Mouse (Mus musculus): ENCODE data around the gene Naa35.
"Not testable (repeated sequence)": the region's sequence is repeated elsewhere in the genome, so short reads cannot be mapped to it uniquely, and the experiment has no call there.

Naa35 gene

DNA sequence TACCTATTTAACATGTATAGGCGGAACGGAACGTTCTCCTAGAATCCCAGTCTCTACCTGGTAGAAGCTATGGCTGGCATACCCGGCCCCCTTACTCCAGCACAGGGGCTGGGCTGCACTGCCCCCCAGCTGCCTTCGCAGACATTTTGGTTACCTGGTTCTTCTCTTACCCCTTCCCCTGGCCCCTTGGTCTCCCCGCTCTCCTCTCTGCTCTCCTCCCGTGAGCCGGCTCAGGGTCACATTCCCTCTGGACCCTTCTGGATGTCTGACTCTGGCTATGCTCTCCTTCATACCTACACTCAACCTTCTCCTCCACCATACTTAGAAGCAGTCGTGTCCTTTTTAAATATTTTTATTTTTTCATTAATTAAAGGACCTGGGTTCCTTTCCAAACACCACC lies 578 bp upstream of the Naa35 start:
- DNase-seq, result peak; percentile 36

DNA sequence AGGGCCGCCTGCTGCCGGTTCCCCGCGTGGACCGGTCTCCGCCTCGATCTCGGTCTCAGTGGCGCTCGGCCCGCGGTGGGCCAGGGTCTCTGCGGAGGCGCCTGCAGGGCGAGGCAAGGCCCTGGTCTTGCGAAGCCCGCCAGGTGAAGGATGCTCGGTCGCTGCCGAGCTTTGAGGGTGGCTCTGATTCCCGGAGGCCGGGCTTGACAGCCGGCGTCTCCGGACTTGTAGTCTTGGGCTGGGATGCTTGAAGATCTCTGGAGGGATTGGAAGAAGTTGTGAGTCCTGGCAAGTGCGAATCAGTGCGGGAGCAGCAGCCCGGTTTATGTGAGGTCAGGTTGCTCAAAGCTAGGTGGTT lies 568 bp downstream of the Naa35 start:
- DNase-seq, result peak; percentile 24

DNA sequence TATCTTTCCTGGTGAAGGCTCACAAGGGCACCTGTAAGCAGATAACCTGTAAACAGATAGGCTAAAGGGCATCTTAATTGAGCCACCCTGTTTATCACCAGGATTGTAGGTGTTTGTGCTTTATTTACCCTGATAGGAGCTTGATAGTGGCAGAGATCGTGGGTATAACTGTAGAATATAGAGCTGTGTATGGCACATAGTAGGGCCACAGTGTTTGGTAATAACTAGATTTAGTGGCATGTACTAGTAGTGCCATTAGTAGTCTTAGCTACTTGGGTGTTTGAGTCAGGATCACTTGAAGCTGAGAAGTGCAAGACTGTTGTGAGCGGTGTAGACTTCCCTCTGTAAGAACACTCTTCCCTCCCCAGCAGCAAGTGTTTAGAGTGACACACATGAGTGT lies 2.1 kb downstream of the Naa35 start:
- no peak for DNase-seq

DNA sequence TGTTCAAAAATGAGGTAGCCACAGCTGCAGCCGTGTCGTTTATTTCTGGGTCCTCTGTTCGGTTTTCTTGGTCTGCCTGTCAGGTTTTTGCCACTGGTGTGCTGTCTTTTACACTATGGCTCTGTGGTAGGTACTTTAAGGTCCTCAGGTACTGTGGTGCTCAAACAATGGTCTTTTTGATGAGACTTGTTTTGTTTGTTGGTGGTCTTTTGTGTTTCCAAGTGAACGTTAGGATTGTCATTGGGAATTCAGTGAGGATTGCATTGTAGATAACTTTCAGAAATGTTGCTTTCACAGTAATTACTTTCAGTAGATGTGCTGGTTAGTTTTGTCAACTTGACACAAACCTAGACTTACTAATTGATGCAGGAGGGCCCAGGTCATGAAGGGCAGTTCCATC lies 4.6 kb downstream of the Naa35 start:
- DNase-seq, result no peak

DNA sequence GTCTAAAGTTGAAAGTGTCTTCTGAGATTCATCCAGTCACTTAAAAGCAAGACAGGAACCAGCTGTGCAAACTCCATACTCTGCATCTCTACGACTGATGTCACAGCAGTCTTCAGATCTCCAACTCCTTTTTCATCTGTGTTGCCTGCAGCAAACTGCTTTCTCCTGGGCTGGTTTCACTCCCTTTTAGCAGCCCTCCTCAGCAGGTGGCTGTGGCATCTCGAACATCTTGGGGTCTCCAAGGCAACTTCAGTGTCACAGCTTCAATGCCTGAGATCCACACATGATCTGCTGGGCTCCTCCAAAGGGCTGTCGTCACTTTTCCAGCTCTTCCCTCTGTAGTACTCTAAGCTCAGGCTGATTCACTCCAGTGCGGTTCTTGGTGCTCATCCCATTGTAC lies 5.6 kb downstream of the Naa35 start:
- no peak for DNase-seq

DNA sequence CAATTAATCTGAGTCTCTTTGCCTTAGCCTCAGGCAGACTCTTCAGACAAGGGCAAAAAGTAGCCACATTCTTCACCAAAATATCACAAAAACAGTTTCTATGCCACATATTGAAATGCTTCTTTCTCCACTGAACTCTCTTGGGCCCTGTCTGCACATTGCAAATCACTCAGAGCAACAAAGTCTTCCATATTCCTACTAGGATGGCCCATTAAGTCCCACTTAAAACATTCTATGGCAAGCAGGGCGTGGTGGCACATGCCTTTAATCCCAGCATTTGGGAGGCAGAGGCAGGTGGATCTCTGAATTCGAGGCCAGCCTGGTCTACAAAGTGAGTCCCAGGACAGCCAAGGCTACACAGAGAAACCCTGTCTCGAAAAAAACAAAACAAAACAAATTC lies 7.0 kb downstream of the Naa35 start:
- DNase-seq, result not testable (repeated sequence)

DNA sequence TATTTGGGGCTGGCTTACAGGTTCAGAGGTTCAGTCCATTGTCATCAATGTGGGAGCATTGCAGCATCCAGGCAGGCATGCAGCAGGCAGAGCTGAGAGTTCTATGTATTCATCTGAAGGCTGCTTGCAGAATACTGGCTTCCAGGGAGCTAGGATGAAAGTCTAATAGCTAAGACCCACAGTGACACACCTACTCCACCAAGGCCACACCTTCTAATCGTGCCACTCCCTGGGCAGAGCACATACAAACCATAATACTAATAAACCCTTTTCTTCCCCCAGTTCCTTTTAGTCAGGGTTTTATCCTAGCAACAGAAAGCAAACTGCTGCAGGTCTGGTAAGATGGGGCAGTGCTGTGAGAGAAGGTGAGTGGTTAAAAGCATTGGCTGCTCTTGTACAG lies 7.6 kb downstream of the Naa35 start:
- no peak for DNase-seq

DNA sequence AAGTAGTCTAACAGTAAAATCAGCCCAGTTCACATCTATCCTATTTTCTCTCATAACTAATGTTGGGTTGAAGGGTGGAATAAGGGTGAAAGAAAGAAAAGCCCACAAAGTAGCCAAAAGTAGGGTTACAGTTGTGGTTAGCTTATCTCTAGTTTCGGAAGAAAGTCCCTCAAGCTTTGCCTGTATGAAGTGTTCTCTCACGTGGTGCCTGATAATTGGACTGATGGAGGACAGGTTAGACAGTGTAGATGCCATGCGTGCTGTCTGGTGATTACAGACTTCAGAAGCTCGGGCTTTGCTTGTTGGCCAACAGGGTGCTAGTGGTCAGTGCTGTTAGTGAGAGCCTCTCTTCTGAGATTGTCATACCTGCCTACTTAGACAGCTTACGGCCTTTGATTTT lies 18.0 kb downstream of the Naa35 start:
- no peak for DNase-seq

DNA sequence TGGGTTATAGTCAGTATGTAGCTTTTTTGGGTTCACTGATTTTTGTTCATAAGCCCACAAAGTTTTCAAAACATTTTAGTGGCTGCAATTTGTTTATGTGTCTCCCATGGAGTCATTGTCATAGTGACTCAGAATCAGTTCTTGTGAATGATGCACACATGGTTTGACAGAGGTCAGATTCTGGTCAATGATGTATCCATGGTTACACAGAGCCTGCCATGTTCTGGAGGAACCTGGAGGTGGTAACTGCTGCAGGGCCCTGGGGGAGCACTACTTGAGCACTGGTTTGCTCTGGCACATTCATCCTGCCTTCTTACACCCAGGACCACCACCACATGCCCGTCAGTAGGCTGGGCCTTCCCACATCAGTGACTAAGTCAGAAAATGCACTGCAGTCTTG lies 19.5 kb downstream of the Naa35 start:
- DNase-seq, result no peak

DNA sequence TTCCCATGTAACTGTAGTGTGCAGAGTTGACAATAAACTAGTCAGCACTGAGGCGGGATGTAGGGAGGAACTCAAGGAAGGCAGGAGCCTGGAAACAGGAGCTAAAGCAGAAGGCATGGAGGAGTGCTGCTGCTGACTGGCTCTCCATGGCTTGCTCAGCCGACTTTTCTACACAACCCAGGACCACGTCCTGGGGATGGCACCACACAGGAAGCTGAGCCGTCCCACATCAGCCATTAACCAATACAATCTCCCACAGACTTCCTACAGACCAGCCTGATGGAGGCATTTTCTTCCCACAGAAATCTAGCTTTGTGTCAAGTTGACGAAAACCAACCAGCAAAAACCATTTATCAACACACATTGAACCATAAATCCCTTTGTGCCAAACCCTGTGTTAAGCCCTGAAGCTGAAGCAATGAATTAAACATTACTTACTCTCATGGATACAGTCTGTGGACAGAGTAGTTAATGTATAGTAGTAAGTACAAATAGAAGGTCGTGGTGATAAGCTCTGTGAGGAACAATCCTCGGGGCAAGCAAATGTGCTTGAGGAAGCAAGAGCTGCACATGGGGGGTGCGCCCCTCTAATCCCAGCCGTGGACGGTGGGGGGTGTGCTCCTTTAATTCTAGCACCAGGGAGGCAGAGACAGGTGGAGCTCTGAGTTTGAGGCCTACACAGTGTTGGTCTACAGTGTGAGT lies 20.3 kb downstream of the Naa35 start:
- no peak for DNase-seq

DNA sequence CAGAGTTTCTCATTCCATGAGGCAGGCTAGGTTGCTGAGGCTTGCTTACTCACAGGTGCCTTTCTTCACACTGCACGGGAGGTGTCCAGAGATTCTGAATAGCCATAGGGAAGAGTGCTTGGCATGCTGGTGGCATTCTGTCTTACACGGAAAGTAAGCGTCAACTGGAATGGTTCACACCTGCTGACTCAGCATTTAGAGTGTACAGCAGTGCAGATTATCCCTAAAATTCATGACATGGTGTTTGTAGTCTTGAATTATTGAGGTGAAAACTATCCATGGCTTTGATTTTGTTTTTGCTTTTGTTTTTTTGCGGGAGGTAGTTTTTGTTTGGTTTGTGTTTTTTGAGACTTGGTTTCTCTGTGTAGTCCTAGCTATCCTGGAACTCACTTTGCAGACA lies 24.8 kb downstream of the Naa35 start:
- no peak for DNase-seq

DNA sequence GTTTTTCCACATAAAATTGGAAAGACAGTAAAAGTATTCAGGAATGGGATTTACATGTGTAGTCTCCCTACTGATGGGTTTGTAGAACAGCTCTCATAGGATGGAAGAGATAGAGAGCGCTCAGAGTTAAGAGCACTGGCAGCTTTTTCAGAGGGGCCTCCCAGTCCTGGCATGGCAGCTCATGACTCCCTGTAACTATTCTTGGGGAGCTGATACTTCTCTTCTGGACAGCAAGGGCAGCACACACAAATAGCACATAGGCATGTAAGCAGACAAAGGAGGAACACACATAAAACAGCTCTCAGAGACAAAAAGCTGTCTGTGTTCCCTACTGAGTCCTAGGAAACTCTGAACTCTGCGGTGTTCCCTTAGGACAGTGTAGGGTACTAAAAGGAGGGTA lies 25.4 kb downstream of the Naa35 start:
- DNase-seq, result no peak

DNA sequence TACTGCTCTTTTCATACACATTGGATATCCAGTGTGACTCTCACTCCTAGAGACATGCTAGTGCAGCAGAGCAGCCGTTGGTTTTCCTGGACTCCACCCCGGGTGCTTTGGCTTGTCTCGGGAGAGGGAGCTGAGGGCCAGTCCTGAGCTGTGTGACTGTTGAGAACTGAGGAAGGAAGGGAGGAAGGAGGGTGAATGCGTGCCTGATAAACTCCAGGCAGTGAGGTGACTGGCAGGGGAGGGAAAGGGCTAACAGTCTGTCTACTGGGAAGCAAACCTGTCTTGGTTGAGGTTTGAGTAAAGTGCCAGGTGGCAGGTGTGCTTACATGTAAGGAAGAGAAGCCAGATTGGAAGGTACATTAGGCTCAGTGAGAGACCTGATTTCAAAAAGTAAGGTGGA lies 28.8 kb downstream of the Naa35 start:
- no peak for DNase-seq

DNA sequence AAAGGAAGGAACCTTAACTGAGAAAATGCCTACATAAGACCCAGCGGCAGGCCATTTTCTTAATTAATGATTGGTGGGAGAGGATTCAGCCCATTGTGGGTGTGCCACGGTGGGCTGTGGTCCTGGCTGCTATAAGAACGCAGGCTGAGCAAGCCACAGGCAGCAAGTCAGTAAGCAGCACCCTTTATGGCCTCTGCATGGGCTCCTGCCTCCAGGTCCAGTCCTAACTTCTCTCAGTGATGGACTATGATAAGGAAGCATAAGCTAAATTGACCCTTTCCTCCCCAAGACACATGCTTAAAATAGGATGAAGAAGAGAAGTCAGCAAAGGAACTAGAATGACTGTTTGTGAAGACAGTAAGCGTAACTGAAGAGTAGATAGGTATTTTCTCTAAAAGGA lies 30.1 kb downstream of the Naa35 start:
- no peak for DNase-seq

DNA sequence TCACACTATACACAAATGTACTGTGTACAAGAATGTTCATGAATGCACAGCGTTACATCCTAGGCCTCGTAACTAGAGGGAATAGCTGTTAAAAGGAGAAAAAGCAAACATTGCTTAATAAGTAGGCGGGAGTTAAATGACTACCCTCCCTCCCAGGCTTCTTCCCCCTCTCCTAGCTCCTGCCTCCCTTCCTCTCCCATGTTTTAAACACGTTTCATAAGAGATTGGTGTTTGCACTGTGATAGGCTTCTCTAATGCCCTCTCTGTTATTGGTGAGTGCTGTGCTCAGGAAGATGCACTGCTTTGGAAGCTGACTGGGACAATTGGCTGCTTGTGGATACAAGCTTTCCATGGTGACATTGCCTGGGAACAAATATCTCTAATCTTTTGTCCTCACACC lies 30.5 kb downstream of the Naa35 start:
- no peak for DNase-seq

DNA sequence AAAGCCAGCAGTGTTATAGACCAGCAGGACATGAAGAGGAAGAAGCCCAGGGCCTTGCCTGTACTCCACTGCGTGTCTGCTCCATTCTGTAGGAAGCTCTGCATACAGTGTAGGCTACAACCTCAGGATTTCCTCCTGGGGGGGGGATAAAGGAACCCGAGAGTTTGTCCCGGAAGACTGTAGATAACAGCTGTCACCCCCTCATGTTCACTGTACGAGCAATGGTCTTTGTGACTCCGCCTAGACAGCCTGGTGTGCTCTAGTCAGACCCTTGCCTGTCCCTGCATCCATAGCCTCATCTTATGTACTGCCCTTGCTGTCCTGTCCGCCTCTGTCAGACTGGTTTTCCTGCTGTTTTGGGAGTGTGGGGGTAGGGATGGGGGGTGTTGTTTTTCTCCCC lies 33.4 kb downstream of the Naa35 start:
- no peak for DNase-seq

DNA sequence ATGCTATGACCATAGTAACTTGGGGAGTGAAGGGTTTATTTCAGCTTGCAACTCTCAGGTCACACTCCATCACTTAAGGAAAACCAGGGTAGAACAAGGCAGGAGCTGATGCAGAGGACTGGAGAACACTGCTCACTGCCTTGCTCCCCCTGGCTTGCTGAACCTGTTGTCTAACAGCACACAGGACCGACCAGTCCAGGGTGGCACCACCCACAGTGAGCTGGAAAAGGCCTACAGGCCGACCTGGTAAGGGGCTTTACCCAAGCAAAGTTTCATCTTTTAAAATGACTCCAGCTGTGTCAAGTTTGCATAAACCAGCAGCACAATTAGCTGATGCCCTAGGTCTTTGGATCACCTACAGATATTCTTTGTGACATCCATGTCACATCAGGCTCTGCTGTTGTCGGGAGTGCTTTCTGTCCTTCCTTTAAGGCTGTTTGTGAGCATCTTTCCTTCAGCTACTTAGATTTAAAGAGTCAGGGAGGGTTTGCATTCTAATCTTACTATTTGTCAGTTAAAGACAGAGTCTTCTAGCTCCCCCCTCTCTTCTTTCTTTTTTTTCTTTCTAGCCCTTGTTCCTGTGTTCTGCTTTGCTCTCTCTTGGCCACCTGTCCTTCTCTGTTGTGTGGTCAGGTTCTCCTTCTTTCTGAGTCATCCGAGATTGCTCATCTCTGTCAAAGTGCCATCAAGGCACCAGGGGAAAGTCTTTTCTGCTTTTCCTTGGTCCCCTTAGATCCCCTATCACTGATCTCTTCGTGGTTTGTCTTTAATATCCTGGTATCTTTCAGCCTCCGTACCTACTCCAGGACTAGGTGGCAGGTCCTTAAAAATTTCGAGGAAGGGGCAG lies 36.8 kb downstream of the Naa35 start:
- no peak for DNase-seq

DNA sequence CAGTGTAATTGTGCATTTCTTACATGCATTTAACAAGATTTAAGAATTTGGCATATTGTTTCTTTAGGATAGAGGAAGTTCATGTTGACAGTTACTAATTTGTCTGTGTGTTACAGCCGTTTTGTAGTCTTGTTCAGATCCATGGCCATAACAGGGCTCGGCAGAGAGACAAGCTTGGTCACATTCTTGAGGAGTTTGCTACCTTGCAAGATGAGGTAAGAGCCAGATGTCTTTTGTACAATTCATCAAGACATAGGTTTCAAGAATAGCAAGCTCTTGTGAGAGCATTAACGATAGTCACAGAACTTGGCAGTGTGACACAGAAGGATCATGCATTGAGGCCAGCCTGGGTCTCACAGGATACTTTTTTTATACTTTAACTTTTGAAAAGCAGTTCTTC lies 39.3 kb downstream of the Naa35 start:
- no peak for DNase-seq

DNA sequence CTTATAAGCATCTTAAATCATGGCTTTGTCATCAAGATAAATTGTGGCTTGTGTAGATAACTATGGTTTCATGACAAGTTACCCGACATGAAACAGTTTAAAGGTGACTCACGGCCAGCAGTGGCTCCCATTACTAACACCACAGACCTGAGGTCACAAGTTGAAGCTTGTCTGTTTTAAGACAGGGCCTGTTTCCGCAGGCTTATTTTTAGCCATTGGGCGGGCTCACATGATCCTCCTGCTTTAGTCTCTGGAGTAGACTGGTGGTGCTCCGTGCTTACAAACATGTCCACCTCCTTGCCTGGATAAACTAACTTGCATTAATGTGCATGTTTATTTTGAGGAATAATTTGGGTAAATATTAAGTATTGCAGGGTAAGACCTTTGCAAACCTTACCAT lies 39.8 kb downstream of the Naa35 start:
- DNase-seq, result no peak

DNA sequence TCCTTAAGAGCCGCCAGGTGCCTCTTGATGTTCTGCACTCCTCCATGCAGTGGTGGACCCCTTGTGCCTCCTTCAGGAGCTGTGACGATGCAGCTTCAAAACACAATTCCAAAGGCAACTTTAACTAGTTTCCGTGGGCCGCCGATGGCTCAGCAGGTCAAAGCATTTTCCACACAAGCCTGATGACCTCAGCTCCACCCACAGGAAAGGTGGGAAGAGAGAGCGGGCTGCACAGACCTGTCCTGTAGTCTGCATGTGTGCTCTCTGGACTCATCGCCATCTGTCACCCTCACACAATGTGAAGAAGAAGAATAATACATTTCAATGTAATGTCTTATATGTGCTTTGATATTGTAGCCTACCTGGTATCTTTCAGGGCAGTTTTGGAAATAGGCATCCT lies 41.7 kb downstream of the Naa35 start:
- no peak for DNase-seq

DNA sequence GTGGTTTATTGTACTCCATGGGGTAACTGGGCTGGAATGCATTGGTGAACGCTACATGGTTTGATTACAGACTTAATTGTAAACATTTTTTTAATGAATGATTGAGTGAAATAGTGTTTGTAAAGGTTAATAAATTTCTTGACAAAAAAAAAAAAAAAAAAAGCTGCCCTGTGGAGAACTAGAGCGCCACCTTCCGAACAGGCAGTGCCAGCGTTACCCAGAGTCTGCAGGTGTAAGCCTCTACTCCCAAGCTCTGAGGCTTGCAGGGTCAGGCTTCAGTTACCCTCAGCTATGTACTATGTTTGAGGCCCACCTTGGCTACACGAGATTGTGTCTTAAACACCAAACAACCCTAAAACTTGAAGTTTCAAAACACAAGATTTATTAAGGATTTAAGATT lies 49.6 kb downstream of the Naa35 start:
- no peak for DNase-seq

DNA sequence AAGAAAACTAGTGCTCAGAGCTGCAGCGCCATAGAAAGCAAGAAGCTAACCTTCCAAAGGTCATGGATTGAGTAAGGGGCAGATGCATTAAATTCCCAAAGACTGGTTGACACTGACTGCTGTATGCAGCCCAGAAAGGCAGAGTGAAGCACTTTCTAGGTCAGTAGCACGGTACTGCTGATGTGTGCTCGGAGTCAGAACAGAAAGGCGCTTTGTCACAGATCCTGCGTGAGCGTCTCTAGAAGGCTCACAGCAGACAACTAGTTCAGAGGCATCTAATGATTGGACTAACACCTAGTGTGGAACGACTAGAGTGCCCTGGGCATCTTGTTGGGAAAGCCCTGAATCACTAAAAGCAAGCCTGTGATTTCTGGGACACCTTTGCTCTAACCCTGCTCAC lies 52.7 kb downstream of the Naa35 start:
- DNase-seq, result no peak

DNA sequence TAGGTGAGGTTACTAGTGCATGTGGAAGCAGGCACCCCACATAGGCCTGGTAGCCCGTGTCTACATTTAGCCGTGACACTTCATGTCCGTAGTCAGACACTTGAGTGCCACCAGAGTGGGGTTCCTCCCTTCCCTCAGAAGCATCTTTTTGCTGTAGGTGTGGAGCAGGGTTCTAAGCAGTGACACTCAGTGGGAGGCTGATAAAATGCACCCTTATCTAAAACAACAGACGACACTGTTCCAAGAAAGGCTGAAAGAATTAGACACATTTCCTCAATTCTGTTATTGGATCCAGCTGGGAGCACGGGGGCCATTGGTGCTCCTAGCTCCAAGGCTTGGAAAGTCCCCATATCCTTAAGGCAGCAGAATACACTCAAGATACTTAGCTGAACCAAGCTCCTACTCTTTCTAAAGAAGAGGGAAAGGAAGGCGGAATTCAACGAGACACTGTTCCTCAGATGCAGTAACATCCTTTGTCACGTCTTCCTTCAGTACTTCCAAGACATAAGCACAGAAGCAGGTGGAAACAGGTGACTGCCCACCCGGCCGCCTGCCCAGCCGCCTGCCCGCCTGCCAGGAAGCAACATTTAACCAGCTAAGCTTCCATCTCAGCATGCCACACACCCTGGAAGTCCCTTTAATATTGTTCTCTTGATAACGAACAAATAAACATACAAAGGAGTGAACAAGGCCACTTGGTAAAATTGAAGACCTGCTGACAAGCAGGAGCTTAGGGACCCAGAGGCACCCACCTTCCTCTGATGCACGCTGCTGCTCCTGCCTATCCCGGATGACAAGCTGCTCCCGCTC lies 54.5 kb downstream of the Naa35 start:
- DNase-seq, result no peak

DNA sequence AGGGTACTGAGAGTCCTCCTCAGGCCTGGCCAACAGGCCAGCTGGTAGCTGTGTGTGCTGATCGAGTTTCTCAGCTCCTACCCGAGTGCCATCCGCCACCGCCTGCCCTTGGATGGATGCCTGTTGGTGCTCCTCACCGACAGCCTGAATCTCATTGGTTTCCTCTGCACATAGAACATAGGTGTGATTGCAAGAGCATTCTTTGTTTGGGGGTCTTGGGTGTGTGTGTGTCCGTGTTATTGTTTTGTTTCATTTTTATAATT lies 55.0 kb downstream of the Naa35 start:
- no peak for DNase-seq

Data from right cerebral cortex, postnatal 14 days (tissue).